In the genomic region with DNA sequence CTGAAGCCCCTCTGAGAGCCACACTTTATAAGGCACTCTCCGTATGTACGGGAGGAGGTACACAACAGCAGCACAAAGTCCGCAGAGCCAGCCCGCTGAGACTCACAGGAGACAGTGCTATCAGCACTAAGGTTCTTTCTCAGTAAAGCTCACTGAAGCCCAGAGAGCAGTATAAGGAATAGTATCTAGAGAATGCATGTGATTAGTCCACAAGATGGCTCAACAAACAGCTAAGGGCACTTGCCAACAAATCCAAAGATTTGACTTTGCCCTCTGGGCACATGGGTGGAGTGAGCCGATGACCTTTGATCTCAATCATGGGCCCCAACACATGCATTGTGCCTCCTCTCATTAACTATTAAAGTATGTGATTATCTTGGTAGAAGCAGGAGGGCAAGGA, we compare ENCODE assay signal across 22 mouse cellular contexts. TPM values are rescaled to one million over a fixed set of nuclear protein-coding genes. Genes with fewer than 3 reads are reported as not detected.
DNase-seq lines count a peak whose midpoint lies in the region; ATAC-seq and TF ChIP-seq lines count a peak whose summit lies in the region.
"Had no signal": no experiment of that assay in that cellular context is flagged by ENCODE, and none has a peak within 500 bp of the region (broad histone marks: within the 10 kb centered on the region; RNA-seq: fewer than 3 reads in every experiment).

No protein-coding gene starts in this region.

- 78% methylated on average over 5 of the region's 5 CpGs for WGBS in liver, embryonic 13.5 days (ENCODE audit: insufficient replicate concordance)
- WGBS in liver, embryonic 11.5 days = 87% methylated on average over 5 of the region's 5 CpGs
- 81% methylated on average over 5 of the region's 5 CpGs for WGBS in stomach, embryonic 16.5 days

- no peak overlapping the region for H3K9ac ChIP-seq in liver, embryonic 13.5 days
- H3K9ac ChIP-seq in liver, embryonic 11.5 days (ENCODE audit: low read depth, low read length) = no peak overlapping the region
- H3K9ac ChIP-seq in stomach, embryonic 16.5 days (ENCODE audit: low read length) = no peak overlapping the region
- H3K9ac ChIP-seq: embryonic facial prominence, embryonic 12.5 days; forebrain, postnatal 0 days; limb, embryonic 12.5 days; midbrain, embryonic 12.5 days had no signal

- ATAC-seq in liver, embryonic 13.5 days (ENCODE audit: low read depth) = no peak
- no peak for ATAC-seq in liver, embryonic 11.5 days (replicated peaks; ENCODE audit: low FRiP score)
- ATAC-seq in stomach, embryonic 16.5 days (ENCODE audit: insufficient read depth, low FRiP score) = peak; percentile 58; the same call in 1 of the 2 replicates
- ATAC-seq: activated CD4-positive, CD25-positive, alpha-beta regulatory T cell, adult 4 months; forebrain, postnatal 0 days; inflammation-experienced regulatory T-cells, adult 6 months had no signal

- H3K4me3 ChIP-seq in liver, embryonic 13.5 days (replicated peaks) = no peak overlapping the region
- no peak overlapping the region for H3K4me3 ChIP-seq in liver, embryonic 11.5 days (ENCODE audit: low read depth, low read length)
- H3K4me3 ChIP-seq in stomach, embryonic 16.5 days (replicated peaks; ENCODE audit: low read length) = no peak overlapping the region
- H3K4me3 ChIP-seq in left cerebral cortex, adult 2 months = no peak overlapping the region
- H3K4me3 ChIP-seq: embryonic facial prominence, embryonic 12.5 days; erythroblast, embryonic 14.5 days; limb, embryonic 12.5 days; midbrain, embryonic 12.5 days had no signal

- no peak overlapping the region for H3K4me2 ChIP-seq in liver, embryonic 13.5 days
- no peak overlapping the region for H3K4me2 ChIP-seq in liver, embryonic 11.5 days
- no peak overlapping the region for H3K4me2 ChIP-seq in stomach, embryonic 16.5 days (ENCODE audit: low read depth, low read length)
- H3K4me2 ChIP-seq: embryonic facial prominence, embryonic 12.5 days; heart, embryonic 11.5 days; limb, embryonic 12.5 days; midbrain, embryonic 12.5 days had no signal

- no peaks in the 10 kb centered on the region for H3K9me3 ChIP-seq in liver, embryonic 13.5 days (replicated peaks)
- H3K9me3 ChIP-seq in liver, embryonic 11.5 days (ENCODE audit: control insufficient read depth, low read length) = no peaks in the 10 kb centered on the region
- no peaks in the 10 kb centered on the region for H3K9me3 ChIP-seq in stomach, embryonic 16.5 days (replicated peaks; ENCODE audit: control insufficient read depth, low read length)
- H3K9me3 ChIP-seq: embryonic facial prominence, embryonic 12.5 days; G1E; limb, embryonic 12.5 days; midbrain, embryonic 12.5 days had no signal

- H3K36me3 ChIP-seq in liver, embryonic 13.5 days = peaks cover 80% of the 10 kb centered on the region
- H3K36me3 ChIP-seq in liver, embryonic 11.5 days (ENCODE audit: control insufficient read depth, insufficient read depth, low read length) = peaks cover 57% of the 10 kb centered on the region
- H3K36me3 ChIP-seq in stomach, embryonic 16.5 days (ENCODE audit: control insufficient read depth, insufficient read depth, low read length) = peaks cover 26% of the 10 kb centered on the region

- intact Hi-C loops in left cerebral cortex, adult 2 months (cut with DNase I) = no loop called here

- DNase-seq in liver, embryonic 13.5 days = no peak
- no peak for DNase-seq in liver, embryonic 11.5 days (ENCODE audit: low spot score)
- peak; percentile 88 for DNase-seq in kidney, adult 8-10 months
- DNase-seq in kidney, postnatal 25 days = peak; percentile 75 to 88
- DNase-seq in urinary bladder, postnatal 14 days (ENCODE audit: low spot score) = no peak
- no peak for DNase-seq in testis, postnatal 14 days (ENCODE audit: low spot score)
- DNase-seq in left cerebral cortex, adult 2 months (ENCODE audit: extremely low spot score in 1 of 2, low spot score in 2 of 2) = no peak
- DNase-seq: adrenal gland, postnatal 10 days; cerebellum, adult 9-10 months; forebrain, postnatal 0 days; heart, postnatal 10 days; lung, adult 2 months; lung, postnatal 4 days had no signal

- TF ChIP-seq CTCF in left cerebral cortex, adult 2 months (IDR thresholded peaks at IDR 0.05) = no peak

- H3K27me3 ChIP-seq in liver, embryonic 13.5 days = no peaks in the 10 kb centered on the region
- H3K27me3 ChIP-seq in liver, embryonic 11.5 days (replicated peaks; ENCODE audit: control insufficient read depth, insufficient read depth, low read length) = no peaks in the 10 kb centered on the region
- H3K27me3 ChIP-seq in stomach, embryonic 16.5 days (ENCODE audit: control insufficient read depth, insufficient read depth, low read length) = no peaks in the 10 kb centered on the region
- H3K27me3 ChIP-seq: embryonic facial prominence, embryonic 12.5 days; limb, embryonic 12.5 days; midbrain, embryonic 12.5 days had no signal

- no peaks in the 10 kb centered on the region for H3K4me1 ChIP-seq in liver, embryonic 13.5 days (replicated peaks)
- no peaks in the 10 kb centered on the region for H3K4me1 ChIP-seq in liver, embryonic 11.5 days (replicated peaks; ENCODE audit: control insufficient read depth, insufficient read depth, low read length)
- H3K4me1 ChIP-seq in stomach, embryonic 16.5 days (ENCODE audit: control insufficient read depth, insufficient read depth, low read length) = no peaks in the 10 kb centered on the region
- H3K4me1 ChIP-seq: embryonic facial prominence, embryonic 12.5 days; limb, embryonic 12.5 days; midbrain, embryonic 12.5 days had no signal

- H3K27ac ChIP-seq in liver, embryonic 13.5 days = peak overlapping the region; percentile 32; the same call in 1 of the 2 replicates
- no peak overlapping the region for H3K27ac ChIP-seq in liver, embryonic 11.5 days (ENCODE audit: low read depth, low read length)
- no peak overlapping the region for H3K27ac ChIP-seq in stomach, embryonic 16.5 days (ENCODE audit: low read length)
- H3K27ac ChIP-seq in left cerebral cortex, adult 2 months = no peak overlapping the region
- H3K27ac ChIP-seq: embryonic facial prominence, embryonic 12.5 days; limb, embryonic 12.5 days; midbrain, embryonic 12.5 days had no signal

RNA-seq across cellular contexts. Expression of a gene that starts 35.8 kb away (rescaled TPM):
- 49.7 and 60.4 TPM in 2 replicates for polyA plus RNA-seq in liver, embryonic 13.5 days (2015; fragmentation: Nextera tagmentation; extraction: Ambion mirVana)
- 125 and 131 TPM in 2 replicates for polyA plus RNA-seq in liver, embryonic 11.5 days (2014; fragmentation: Nextera tagmentation; extraction: Ambion mirVana)
- polyA plus RNA-seq in stomach, embryonic 16.5 days (2015; fragmentation: Nextera tagmentation; extraction: Ambion mirVana) = 189 and 205 TPM in 2 replicates
- total RNA-seq in left cerebral cortex, adult 2 months (2021) = 100 to 1,000 TPM; 118 to 122 TPM

Comparison
In these comparisons a context has a peak if more than half of its experiments do, and no peak if none do; other contexts are left out.
1. DNase-seq: peak in kidney, adult 8-10 months (2 of 2) and kidney, postnatal 25 days (2 of 2); none in liver, embryonic 13.5 days (single experiment), liver, embryonic 11.5 days (single experiment), urinary bladder, postnatal 14 days (single experiment), testis, postnatal 14 days (single experiment) and left cerebral cortex, adult 2 months (0 of 2).